In the genomic region with DNA sequence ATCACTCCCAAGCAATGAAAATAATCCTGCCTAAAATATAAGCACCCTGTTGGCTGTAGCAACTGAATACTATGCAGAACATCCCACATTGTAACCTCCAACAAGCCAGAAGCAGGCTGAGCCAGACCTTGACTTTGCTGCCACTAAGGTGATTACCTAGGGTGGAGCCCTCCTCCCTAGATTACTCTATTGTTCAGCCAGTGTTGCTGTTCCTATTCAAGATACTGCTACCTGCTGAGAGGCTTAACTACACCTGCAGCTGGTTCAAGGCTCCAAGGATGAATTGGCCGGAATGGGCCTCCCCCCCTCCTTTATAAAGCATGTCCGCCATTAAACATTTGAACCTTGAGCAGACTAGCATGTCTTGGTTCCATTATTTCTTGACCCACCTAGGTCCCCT, we compare ENCODE assay signal across 17 mouse cellular contexts.
"Had no signal": no experiment of that assay in that cellular context is flagged by ENCODE, and none has a peak within 500 bp of the region (broad histone marks: within the 10 kb centered on the region; RNA-seq: fewer than 3 reads in every experiment).

No protein-coding gene starts in this region.

- DNase-seq: gastrocnemius, adult 2 months; gastrocnemius, postnatal 10 days; gastrocnemius, postnatal 25 days; heart, adult 18-20 months; heart, postnatal 10 days; heart, postnatal 4 days; kidney, adult 18-20 months; kidney, adult 8-10 months; kidney, postnatal 10 days; kidney, postnatal 25 days; kidney, postnatal 4 days; liver; liver, embryonic 13.5 days had no signal

- ATAC-seq: hindbrain, embryonic 16.5 days; inflammation-experienced regulatory T-cells, adult 6 months; intestine, embryonic 15.5 days; intestine, postnatal 0 days had no signal
